Mouse (Mus musculus): ENCODE measurements around the gene Slc7a14. TPM values are rescaled to one million over a fixed set of nuclear protein-coding genes. Genes with fewer than 3 reads are reported as not detected.

The Slc7a14 gene
- total RNA-seq, 1 experiment from 2014 or later: not detected

DNA sequence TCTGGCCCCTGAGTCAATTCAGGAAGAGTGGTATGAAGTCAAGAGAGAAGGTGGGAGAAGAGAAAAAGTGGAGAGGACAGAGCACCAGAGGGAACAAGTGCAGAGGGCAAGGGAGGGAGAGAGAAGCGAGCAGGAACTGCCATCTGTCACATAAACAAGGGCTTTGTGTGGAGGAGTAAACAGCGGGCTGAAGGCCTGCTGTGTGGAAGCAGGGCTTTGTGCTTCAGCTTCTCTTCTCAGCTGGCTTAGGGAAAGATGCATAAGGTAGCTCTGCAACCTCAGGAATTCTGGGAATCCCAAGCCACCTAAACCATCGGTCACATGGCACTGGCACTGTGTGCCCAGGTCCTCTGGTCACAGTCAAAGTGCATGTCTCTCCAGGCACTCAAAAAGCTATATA, 96.4 kb downstream of the Slc7a14 start:
- ATAC-seq (replicated peaks; ENCODE audit: low read depth, poor library complexity, severe bottlenecking): no peak

- no peak for ATAC-seq (replicated peaks; ENCODE audit: low read depth, poor library complexity, severe bottlenecking)
These were observed 97.8 kb downstream of the Slc7a14 start for GRCm38 (mm10) chr3:31212205-31213038.

- no peak for ATAC-seq (replicated peaks; ENCODE audit: low read depth, poor library complexity, severe bottlenecking)
These were observed 101.2 kb downstream of the Slc7a14 start for GRCm38 (mm10) chr3:31209001-31209400.

DNA sequence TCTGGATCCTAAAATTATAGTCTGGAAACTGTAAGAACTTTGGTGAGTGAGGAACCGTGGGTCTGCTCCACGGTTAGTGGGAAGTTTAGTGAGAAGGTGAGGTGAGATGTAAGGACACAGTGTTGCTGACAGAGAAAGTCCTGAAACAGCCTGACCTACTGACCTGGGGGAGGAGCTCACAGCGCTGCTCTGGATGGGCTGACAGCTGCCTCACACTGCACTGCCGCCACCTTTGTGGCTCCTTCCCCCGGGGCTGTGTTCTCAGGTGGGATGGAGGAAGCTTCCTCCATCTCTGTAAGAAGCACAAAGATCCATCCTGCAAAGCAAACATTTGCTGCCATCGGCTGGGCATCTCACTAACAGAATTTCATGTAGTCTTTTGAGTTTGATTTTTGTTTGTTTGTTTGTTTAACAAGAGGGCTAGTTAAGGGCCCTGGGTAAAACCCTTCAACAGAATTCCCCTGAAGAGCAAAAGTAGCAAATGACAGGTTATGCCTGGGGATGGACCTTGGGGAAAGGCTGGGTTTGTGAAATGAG, 101.7 kb downstream of the Slc7a14 start:
- ATAC-seq (replicated peaks; ENCODE audit: low read depth, poor library complexity, severe bottlenecking): no peak

DNA sequence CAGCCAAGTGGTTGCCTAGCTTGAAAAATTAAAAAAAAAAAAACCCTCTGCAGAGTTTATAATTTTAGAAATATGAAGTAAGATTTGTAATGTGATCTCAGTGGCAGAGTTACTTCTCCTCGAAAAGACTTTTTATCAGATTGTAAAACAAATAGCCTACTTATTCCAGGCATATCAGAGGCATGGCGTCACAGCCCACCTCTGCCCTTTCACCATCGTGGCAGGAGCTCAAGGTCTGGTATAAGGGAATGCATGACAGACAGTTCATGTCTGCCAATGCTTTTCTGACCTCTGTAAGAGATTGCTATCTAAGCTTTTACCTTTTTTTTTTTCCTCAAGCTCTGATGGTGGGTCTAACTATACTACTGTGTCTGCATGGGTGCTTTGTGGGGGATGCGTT, 102.1 kb downstream of the Slc7a14 start:
- no peak for ATAC-seq (replicated peaks; ENCODE audit: low read depth, poor library complexity, severe bottlenecking)

GRCm38 (mm10) chr3:31205167-31205566, 105.0 kb downstream of the Slc7a14 start:
- ATAC-seq (replicated peaks; ENCODE audit: low read depth, poor library complexity, severe bottlenecking): no peak

GRCm38 (mm10) chr3:31203947-31204346, 106.2 kb downstream of the Slc7a14 start:
- no peak for ATAC-seq (replicated peaks; ENCODE audit: low read depth, poor library complexity, severe bottlenecking)

- ATAC-seq (replicated peaks; ENCODE audit: low read depth, poor library complexity, severe bottlenecking): no peak
These were observed 110.9 kb downstream of the Slc7a14 start for GRCm38 (mm10) chr3:31199162-31199877.

- ATAC-seq (replicated peaks; ENCODE audit: low read depth, poor library complexity, severe bottlenecking): no peak
These were observed 118.8 kb downstream of the Slc7a14 start for GRCm38 (mm10) chr3:31191402-31191801.

DNA sequence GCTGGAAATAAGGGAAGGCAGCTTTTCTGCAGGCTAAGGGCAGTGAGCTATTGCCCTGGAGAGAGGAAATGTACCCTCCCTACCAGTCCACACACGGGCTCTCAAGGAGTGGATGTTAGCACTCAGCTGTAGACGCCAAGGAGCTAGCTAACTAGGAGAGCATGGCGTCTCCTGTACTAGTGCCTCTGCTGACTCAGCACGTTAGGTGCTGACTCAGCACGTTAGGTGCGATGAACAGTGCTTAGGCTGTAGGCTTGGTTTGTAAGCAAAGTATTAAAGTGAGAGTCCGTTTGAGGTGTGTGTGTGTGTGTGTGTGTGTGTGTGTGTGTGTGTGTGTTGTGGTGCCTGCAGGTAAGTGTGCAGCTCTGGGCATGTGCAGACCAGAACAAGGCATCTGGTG, 119.8 kb downstream of the Slc7a14 start:
- no peak for ATAC-seq (replicated peaks; ENCODE audit: low read depth, poor library complexity, severe bottlenecking)

DNA sequence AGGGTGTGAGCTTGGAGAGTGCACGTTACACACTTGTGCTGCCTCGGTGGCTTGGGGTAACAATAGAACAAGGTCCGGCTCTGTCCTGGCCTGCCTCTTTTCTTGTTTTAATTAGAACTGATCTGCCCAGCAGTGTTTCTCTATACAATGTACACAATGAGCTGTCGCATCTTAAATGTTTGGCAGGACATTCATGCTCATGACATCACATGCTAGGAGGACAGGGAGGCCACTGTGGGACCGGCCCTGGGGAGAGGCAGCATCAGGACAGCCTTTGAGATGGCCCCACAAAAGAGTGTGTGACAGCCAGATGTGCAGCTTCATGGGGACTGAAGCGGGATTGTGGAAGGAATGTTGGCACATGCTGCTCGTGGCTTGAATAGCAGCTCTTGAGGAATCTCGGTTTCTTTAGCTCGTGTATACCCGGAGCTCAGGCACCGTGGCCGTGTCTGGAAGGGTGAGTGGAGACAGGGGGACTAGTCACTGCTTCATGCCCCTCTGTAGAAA, 143.8 kb downstream of the Slc7a14 start:
- ATAC-seq (replicated peaks; ENCODE audit: low read depth, poor library complexity, severe bottlenecking): no peak

- ATAC-seq (replicated peaks; ENCODE audit: low read depth, poor library complexity, severe bottlenecking): no peak
These were observed 144.4 kb downstream of the Slc7a14 start for GRCm38 (mm10) chr3:31165803-31166202.

GRCm38 (mm10) chr3:31162860-31163259, 147.3 kb downstream of the Slc7a14 start:
- no peak for ATAC-seq (replicated peaks; ENCODE audit: low read depth, poor library complexity, severe bottlenecking)

- no peak for ATAC-seq (replicated peaks; ENCODE audit: low read depth, poor library complexity, severe bottlenecking)
These were observed 148.8 kb downstream of the Slc7a14 start for GRCm38 (mm10) chr3:31161336-31161735.

DNA sequence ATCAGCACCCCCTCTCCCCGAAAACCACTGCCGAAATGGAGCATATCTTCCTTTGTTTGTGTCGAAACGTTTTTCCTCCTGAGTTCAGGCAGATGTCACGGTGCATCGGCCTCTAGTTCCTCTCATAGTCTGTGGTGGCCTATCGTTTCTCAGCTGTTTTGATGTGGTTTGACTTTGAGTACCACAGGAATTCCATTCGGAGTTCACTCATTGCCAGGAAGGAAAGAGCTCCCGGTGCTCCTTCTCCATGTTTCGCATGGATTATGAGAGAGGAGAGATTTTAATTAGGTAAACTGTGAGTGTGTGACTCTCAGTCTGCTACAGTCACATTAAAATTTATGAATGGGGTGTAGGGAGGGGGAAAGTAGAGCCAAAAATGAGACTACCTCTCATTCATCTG, 150.1 kb downstream of the Slc7a14 start:
- ATAC-seq (replicated peaks; ENCODE audit: low read depth, poor library complexity, severe bottlenecking): no peak

GRCm38 (mm10) chr3:31157776-31158175, 152.4 kb downstream of the Slc7a14 start:
- no peak for ATAC-seq (replicated peaks; ENCODE audit: low read depth, poor library complexity, severe bottlenecking)

GRCm38 (mm10) chr3:31156126-31156525, 154.1 kb downstream of the Slc7a14 start:
- no peak for ATAC-seq (replicated peaks; ENCODE audit: low read depth, poor library complexity, severe bottlenecking)
